Mouse (Mus musculus) forebrain, embryonic 15.5 days (tissue): Measurements from ENCODE around the gene Hnrnpm. TPM values are rescaled to one million over a fixed set of nuclear protein-coding genes. Genes with fewer than 3 reads are reported as not detected.
"Not testable (repeated sequence)": the region's sequence is repeated elsewhere in the genome, so short reads cannot be mapped to it uniquely, and the experiment has no call there.

Experiments
- ATAC-seq: fragments of 200-750 bp; cut with Nextera tagmentation; replicated peaks from 2 replicates; pipeline ENCODE4 v1.8.0; 2017; ENCODE audit warnings: mild to moderate bottlenecking, moderate TSS enrichment, moderate library complexity
- H3K27ac ChIP-seq: fragments of 300-500 bp; sonication (generic); replicated peaks from 2 replicates; pipeline ENCODE4 v1.5.1; 2015; ENCODE audit warnings: mild to moderate bottlenecking, inconsistent platforms
- H3K27me3 ChIP-seq: fragments of 300-500 bp; sonication (generic); 2 replicates; pipeline ENCODE4 v1.6.1; 2015; ENCODE audit warnings: inconsistent platforms
- H3K36me3 ChIP-seq: fragments of 300-500 bp; sonication (generic); 2 replicates; pipeline ENCODE4 v1.6.1; 2015; ENCODE audit warnings: mild to moderate bottlenecking, inconsistent platforms
- H3K4me1 ChIP-seq: fragments of 300-500 bp; sonication (generic); 2 replicates; pipeline ENCODE4 v1.6.1; 2015; ENCODE audit warnings: inconsistent platforms
- H3K4me2 ChIP-seq: fragments of 300-500 bp; sonication (generic); replicated peaks from 2 replicates; pipeline ENCODE4 v1.6.1; 2015; ENCODE audit warnings: mild to moderate bottlenecking, inconsistent platforms
- H3K4me3 ChIP-seq: fragments of 300-500 bp; sonication (generic); 2 replicates; pipeline ENCODE4 v1.5.1; 2015; ENCODE audit warnings: mild to moderate bottlenecking, inconsistent platforms
- H3K9ac ChIP-seq: fragments of 300-500 bp; sonication (generic); replicated peaks from 2 replicates; pipeline ENCODE4 v1.6.1; 2015; ENCODE audit warnings: mild to moderate bottlenecking, inconsistent platforms
- H3K9me3 ChIP-seq: fragments of 300-500 bp; sonication (generic); 2 replicates; pipeline ENCODE4 v1.6.1; 2016; ENCODE audit warnings: inconsistent platforms
- WGBS: fragments of 180-500 bp; shearing (Covaris S2); methylation state at CpG from one replicate; pipeline ENCODE4 v1.1.7; 2015; ENCODE audit warnings: mixed read lengths; 5-methylcytosine and 5-hydroxymethylcytosine counted together
- polyA plus RNA-seq: library from polyadenylated mRNA; unstranded; fragments of >200 nt; fragmentation: Nextera tagmentation; extraction: Ambion mirVana; gene quantifications from 2 replicates; pipeline ENCODE4 v1.2.1, GENCODE M21; 2015

The Hnrnpm gene
- polyA plus RNA-seq, result 246 and 265 TPM in 2 replicates

DNA sequence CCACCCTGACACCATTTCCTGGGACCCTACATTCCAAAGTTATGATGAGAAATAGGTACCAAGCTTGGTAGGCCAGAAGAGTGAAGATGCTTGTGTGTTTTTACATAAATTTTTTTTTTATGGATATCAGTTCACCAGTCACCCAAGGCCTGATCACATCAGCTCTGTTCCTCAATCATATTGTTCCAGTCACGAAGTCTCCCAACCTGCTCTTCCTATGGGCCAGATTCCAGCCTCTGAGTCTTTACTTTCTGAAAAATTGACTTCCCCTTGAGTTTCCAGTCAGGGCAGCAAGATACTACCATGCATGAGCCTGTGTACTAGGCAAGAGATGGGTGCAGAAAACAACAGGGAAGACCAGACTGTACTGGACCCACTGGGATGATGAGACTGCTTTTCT, at the start of gene Hnrnpm:
TSS of gene Hnrnpm (minus strand) at position 101 of the 400 bp plus-strand sequence.
- 98% methylated on average over 1 of the region's 1 CpGs for WGBS
- peak within 1 kb of the TSS; percentile 96 for H3K27ac ChIP-seq
- H3K4me2 ChIP-seq, result peak within 1 kb of the TSS; percentile 64
- H3K36me3 ChIP-seq, result peaks cover 8% of the 10 kb centered on the region; the same call in 1 of the 2 replicates
- no peak for ATAC-seq
- no peaks in the 10 kb centered on the region for H3K9me3 ChIP-seq
- peaks cover 31% of the 10 kb centered on the region for H3K4me1 ChIP-seq
- H3K27me3 ChIP-seq, result no peaks in the 10 kb centered on the region
- H3K9ac ChIP-seq, result peak within 1 kb of the TSS; percentile 88
- H3K4me3 ChIP-seq, result peak within 1 kb of the TSS; percentile 53

GRCm38 (mm10) chr17:33733526-33733925, 46.9 kb upstream of the Hnrnpm start:
- WGBS, result 92% methylated on average over 10 of the region's 10 CpGs
- not testable (repeated sequence) for H3K4me2 ChIP-seq, H3K9me3 ChIP-seq, H3K4me1 ChIP-seq, H3K4me3 ChIP-seq, ATAC-seq, H3K27me3 ChIP-seq, H3K27ac ChIP-seq, H3K36me3 ChIP-seq, H3K9ac ChIP-seq

DNA sequence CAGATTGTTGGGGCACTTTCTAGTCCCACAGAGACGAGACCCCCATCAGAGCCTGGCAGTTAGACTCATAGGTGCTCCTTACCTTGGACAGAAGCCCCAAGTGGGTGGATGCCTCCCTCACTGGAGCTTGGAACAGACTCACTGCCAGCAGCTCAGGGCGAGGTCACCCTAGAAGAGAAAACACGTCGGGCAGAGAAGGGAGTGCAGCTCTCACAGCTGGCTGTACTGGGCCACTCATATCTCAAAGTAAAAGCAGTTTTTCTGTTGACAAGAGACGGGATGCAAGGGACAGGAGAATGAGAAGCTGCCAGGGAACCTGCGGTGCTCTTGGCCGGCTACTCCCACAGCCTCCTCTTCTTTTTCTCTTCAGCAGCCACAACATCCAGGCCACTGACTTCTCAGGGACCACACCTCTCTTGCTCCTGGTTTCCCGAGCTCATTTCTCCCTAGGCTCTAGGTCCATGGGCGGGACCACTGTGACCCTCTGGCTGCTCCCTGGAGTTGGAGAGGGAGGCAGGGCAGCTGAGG, 46.0 kb upstream of the Hnrnpm start:
- not testable (repeated sequence) for H3K27me3 ChIP-seq, H3K4me2 ChIP-seq, H3K9ac ChIP-seq, H3K36me3 ChIP-seq, H3K4me1 ChIP-seq, H3K27ac ChIP-seq, ATAC-seq, H3K9me3 ChIP-seq, H3K4me3 ChIP-seq
- 82% methylated on average over 9 of the region's 9 CpGs for WGBS

DNA sequence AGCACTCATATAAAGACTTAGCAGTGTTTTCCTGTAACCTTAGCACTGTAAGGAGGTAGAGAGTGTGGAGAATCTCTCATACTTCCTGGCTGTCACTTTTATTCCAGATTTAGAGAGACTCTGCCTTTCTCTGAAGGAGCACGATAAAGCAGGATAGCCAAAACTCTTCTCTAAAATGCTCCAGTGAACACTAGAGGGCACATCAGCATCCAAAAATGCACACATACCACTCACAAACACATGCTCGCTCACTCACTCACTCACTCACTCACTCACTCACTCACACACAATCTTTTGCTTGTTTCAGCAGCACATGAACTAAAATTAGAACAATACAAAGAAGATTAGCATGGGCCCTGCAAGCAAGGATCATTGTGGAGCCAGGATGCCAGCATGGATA, 42.6 kb upstream of the Hnrnpm start:
- Histone ChIP-seq H3K4me1 (no peaks in the 10 kb centered on the region), H3K27me3 (no peaks in the 10 kb centered on the region)

DNA sequence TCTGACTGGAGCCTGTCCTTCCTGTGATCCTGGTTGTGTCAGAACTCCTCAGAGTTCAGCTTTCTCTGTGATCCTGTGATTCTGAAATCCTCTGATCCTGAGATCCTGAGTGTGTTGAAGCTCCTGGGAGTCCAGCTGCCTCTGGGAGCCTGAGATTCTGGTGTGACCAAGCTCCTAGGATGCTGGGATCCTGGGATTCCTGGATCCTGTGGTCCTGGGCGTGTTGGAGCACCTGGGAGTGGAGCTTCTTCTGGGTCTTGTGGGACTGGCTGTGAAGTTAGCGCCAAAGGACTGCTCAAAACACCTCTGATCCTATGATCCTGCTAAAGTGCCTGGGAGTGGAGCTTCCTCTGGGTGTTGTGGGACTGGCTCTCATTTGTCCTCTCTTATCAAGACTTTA, 41.7 kb upstream of the Hnrnpm start:
- H3K36me3 ChIP-seq, result no peaks in the 10 kb centered on the region
- H3K27ac ChIP-seq, result no peak overlapping the region
- H3K9me3 ChIP-seq, result no peaks in the 10 kb centered on the region
- no peaks in the 10 kb centered on the region for H3K4me1 ChIP-seq
- ATAC-seq, result no peak
- H3K9ac ChIP-seq, result no peak overlapping the region
- WGBS, result 72% methylated on average over 2 of the region's 2 CpGs
- no peak overlapping the region for H3K4me3 ChIP-seq
- H3K27me3 ChIP-seq, result no peaks in the 10 kb centered on the region
- no peak overlapping the region for H3K4me2 ChIP-seq

More for the DNA sequence above, 42.6 kb upstream of the Hnrnpm start:
- Histone ChIP-seq H3K4me3 (no peak overlapping the region), H3K36me3 (no peaks in the 10 kb centered on the region), H3K9ac (no peak overlapping the region), H3K9me3 (no peaks in the 10 kb centered on the region), H3K27ac (no peak overlapping the region), H3K4me2 (no peak overlapping the region)
- ATAC-seq, result no peak
- 73% methylated on average over 2 of the region's 2 CpGs for WGBS

- Histone ChIP-seq H3K36me3 (no peaks in the 10 kb centered on the region), H3K27ac (no peak overlapping the region), H3K27me3 (no peaks in the 10 kb centered on the region), H3K4me2 (no peak overlapping the region), H3K4me1 (peaks cover 7% of the 10 kb centered on the region; the same call in 1 of the 2 replicates), H3K4me3 (no peak overlapping the region), H3K9me3 (no peaks in the 10 kb centered on the region), H3K9ac (no peak overlapping the region)
- 94% methylated on average over 7 of the region's 7 CpGs for WGBS
- ATAC-seq, result no peak
Measured at GRCm38 (mm10) chr17:33719736-33720378, 33.2 kb upstream of the Hnrnpm start.

- no peaks in the 10 kb centered on the region for H3K27me3 ChIP-seq
- H3K4me3 ChIP-seq, result peak overlapping the region; percentile 51
- WGBS, result 47% methylated on average over 10 of the region's 10 CpGs
- no peaks in the 10 kb centered on the region for H3K36me3 ChIP-seq
- H3K9me3 ChIP-seq, result no peaks in the 10 kb centered on the region
- ATAC-seq, result peak; percentile 29
- peak overlapping the region; percentile 44; the same call in 1 of the 2 replicates for H3K9ac ChIP-seq
- H3K27ac ChIP-seq, result 0 out of 2 replicates have a peak overlapping the region, but pooled peaks have one; percentile 0
- peak overlapping the region; percentile 64 for H3K4me2 ChIP-seq
- peaks cover 7% of the 10 kb centered on the region; the same call in 1 of the 2 replicates for H3K4me1 ChIP-seq
Measured at GRCm38 (mm10) chr17:33718944-33719725, 32.5 kb upstream of the Hnrnpm start.

DNA sequence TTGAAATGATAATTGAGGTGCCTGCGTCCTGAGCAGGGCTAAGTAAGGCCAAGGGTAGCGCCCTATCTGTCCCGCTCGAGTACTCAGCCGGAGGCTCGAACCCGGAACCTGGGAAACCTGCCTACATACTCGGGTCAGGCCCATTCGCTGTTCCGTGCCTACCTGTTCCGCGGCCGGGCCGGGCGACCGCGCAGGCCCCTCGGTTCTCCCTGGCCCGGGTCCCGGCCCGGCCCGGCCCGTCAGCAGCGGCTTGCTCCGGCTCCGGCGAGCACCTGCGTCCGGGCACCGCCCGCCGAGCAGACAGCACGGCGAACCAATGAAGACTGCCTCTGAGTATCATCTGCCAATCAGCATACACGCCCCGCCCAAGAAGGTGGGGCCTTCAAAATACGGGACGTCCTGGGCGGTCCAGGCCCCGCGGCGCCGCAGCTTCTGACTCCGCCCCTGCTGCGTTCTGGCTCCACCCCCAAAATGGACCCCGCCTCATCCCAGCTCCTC, 31.8 kb upstream of the Hnrnpm start, which contains the start of gene March2:
TSS of gene March2 (minus strand) at position 287 of the 498 bp plus-strand sequence.
- H3K36me3 ChIP-seq, result no peaks in the 10 kb centered on the region
- peak within 1 kb of the TSS; percentile 64 for H3K4me2 ChIP-seq
- H3K27me3 ChIP-seq, result no peaks in the 10 kb centered on the region
- H3K9ac ChIP-seq, result peak within 1 kb of the TSS; percentile 44
- no peaks in the 10 kb centered on the region for H3K9me3 ChIP-seq
- H3K27ac ChIP-seq, result 0 out of 2 replicates have a peak within 1 kb of the TSS, but pooled peaks have one; percentile 0
- peak; percentile 100 for ATAC-seq
- H3K4me3 ChIP-seq, result peak within 1 kb of the TSS; percentile 51
- under 1% methylated on average over 46 of the region's 46 CpGs for WGBS
- peaks cover 7% of the 10 kb centered on the region; the same call in 1 of the 2 replicates for H3K4me1 ChIP-seq

DNA sequence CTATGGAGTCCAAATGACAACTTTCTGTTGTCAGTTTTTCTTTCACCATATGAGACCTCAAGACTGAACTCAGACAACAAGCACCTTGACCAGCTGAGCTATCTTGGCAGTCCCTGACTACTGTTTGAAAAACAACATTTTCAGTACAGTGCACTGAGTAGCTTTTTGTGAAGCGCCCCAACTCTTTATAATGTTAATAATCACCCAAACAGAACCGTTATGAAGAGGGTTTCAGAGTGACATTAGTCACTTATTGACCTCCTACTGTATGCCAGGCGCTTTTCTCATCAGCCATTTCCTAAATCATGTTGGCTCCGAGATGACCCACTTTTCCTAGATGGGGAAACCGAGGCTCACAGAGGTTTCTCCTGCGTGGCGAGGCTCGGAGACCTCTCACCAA, 31.3 kb upstream of the Hnrnpm start:
- peak overlapping the region; percentile 64 for H3K4me2 ChIP-seq
- H3K4me3 ChIP-seq, result peak overlapping the region; percentile 51
- WGBS, result 9% methylated on average over 8 of the region's 8 CpGs
- H3K4me1 ChIP-seq, result peaks cover 7% of the 10 kb centered on the region; the same call in 1 of the 2 replicates
- peak overlapping the region; percentile 44 for H3K9ac ChIP-seq
- no peaks in the 10 kb centered on the region for H3K9me3 ChIP-seq
- no peaks in the 10 kb centered on the region for H3K36me3 ChIP-seq
- no peak for ATAC-seq
- H3K27ac ChIP-seq, result 0 out of 2 replicates have a peak overlapping the region, but pooled peaks have one; percentile 0
- no peaks in the 10 kb centered on the region for H3K27me3 ChIP-seq

DNA sequence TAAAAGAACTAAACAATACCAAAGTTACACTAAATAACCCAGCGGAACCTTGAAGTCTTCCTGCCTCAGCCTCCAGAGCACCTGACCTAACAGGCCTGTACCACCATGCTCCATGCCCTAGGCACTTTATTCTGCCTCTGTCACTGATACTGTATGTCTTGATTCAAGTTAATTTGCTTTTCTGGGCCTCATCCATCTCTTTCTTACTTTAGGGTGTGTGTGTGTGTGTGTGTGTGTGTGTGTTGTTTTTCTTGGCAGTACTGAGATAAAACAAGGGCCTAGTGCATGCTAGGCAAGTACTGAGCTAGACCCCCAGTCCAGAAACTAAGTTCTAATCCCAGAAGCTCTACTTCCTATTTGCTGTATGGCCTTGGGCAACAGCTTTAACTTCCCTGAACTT, 30.6 kb upstream of the Hnrnpm start:
- no peak overlapping the region for H3K27ac ChIP-seq
- H3K36me3 ChIP-seq, result no peaks in the 10 kb centered on the region
- no peaks in the 10 kb centered on the region for H3K27me3 ChIP-seq
- no peak overlapping the region for H3K9ac ChIP-seq
- ATAC-seq, result no peak
- H3K4me3 ChIP-seq, result no peak overlapping the region
- no peak overlapping the region for H3K4me2 ChIP-seq
- H3K4me1 ChIP-seq, result peaks cover 7% of the 10 kb centered on the region; the same call in 1 of the 2 replicates
- no peaks in the 10 kb centered on the region for H3K9me3 ChIP-seq
- WGBS, result 100% methylated on average over 1 of the region's 1 CpGs

DNA sequence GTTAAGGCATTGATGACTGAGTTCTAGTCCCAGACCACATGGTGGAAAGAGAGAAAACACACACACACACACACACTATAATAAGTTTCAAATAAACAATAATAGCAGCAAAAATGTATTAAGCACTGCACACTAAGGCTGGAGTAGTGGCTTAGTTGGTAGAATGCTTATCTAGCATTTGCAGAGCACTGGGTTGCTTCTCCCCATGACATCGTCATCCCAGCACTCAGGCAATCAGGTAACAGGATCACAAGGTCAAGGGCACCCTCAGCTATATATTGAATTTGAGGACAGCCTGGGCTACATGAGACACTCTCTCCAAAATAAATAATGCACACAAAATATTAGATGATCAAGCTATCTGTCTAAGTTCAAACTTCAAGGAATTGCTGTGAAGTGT, 28.1 kb upstream of the Hnrnpm start:
- ATAC-seq, result no peak
- Histone ChIP-seq H3K36me3 (0 out of 2 replicates have a peak, but pooled peaks cover 6% of the 10 kb centered on the region), H3K4me2 (no peak overlapping the region), H3K27me3 (no peaks in the 10 kb centered on the region), H3K9me3 (no peaks in the 10 kb centered on the region), H3K4me1 (peaks cover 7% of the 10 kb centered on the region; the same call in 1 of the 2 replicates), H3K27ac (no peak overlapping the region), H3K9ac (no peak overlapping the region), H3K4me3 (no peak overlapping the region)
- 86% methylated on average over 1 of the region's 1 CpGs for WGBS

GRCm38 (mm10) chr17:33713271-33713670, 26.6 kb upstream of the Hnrnpm start:
- 89% methylated on average over 5 of the region's 5 CpGs for WGBS
- Histone ChIP-seq H3K4me3 (no peak overlapping the region), H3K4me2 (no peak overlapping the region), H3K9me3 (no peaks in the 10 kb centered on the region), H3K36me3 (peaks cover 19% of the 10 kb centered on the region), H3K27me3 (no peaks in the 10 kb centered on the region), H3K27ac (no peak overlapping the region), H3K9ac (no peak overlapping the region), H3K4me1 (peaks cover 4% of the 10 kb centered on the region; the same call in 1 of the 2 replicates)
- no peak for ATAC-seq
